Mouse (Mus musculus) limb, embryonic 14.5 days (tissue): ENCODE measurements around the gene Nin. TPM values are rescaled to one million over a fixed set of nuclear protein-coding genes. Genes with fewer than 3 reads are reported as not detected.

Experiments
- ATAC-seq: fragments of 200-750 bp; cut with Nextera tagmentation; 2 replicates; pipeline ENCODE4 v1.8.0; 2017; ENCODE audit warnings: low read depth, moderate number of reproducible peaks, moderate TSS enrichment; ENCODE audit not compliant: low FRiP score
- DNase-seq: peaks from one replicate; pipeline ENCODE4 v3.0.0-alpha.2; 2015; ENCODE audit warnings: low spot score
- H3K27ac ChIP-seq: fragments of 300-500 bp; sonication (generic); replicated peaks from 2 replicates; pipeline ENCODE4 v1.5.1; 2014; ENCODE audit warnings: low read depth, mild to moderate bottlenecking, low read length, moderate library complexity, mixed read lengths
- H3K27me3 ChIP-seq: fragments of 300-500 bp; sonication (generic); 2 replicates; pipeline ENCODE4 v1.6.1; 2014; ENCODE audit warnings: low read length, mixed read lengths; ENCODE audit not compliant: control insufficient read depth, insufficient read depth
- H3K36me3 ChIP-seq: fragments of 300-500 bp; sonication (generic); 2 replicates; pipeline ENCODE4 v1.6.1; 2014; ENCODE audit warnings: mild to moderate bottlenecking, low read length, moderate library complexity, mixed read lengths; ENCODE audit not compliant: control insufficient read depth, insufficient read depth
- H3K4me1 ChIP-seq: fragments of 300-500 bp; sonication (generic); 2 replicates; pipeline ENCODE4 v1.6.1; 2014; ENCODE audit warnings: antibody characterized with exemption, low read length, mixed read lengths; ENCODE audit not compliant: control insufficient read depth, insufficient read depth
- H3K4me2 ChIP-seq: fragments of 300-500 bp; sonication (generic); replicated peaks from 2 replicates; pipeline ENCODE4 v1.6.1; 2014; ENCODE audit warnings: low read depth, mild to moderate bottlenecking, low read length, moderate library complexity; ENCODE audit not compliant: severe bottlenecking
- H3K4me3 ChIP-seq: fragments of 300-500 bp; sonication (generic); replicated peaks from 2 replicates; pipeline ENCODE4 v1.5.1; 2014; ENCODE audit warnings: low read length
- H3K9ac ChIP-seq: fragments of 300-500 bp; sonication (generic); 2 replicates; pipeline ENCODE4 v1.6.1; 2014; ENCODE audit warnings: mild to moderate bottlenecking, low read depth, low read length, moderate library complexity; ENCODE audit not compliant: severe bottlenecking
- H3K9me3 ChIP-seq: fragments of 300-500 bp; sonication (generic); 2 replicates; pipeline ENCODE4 v1.6.1; 2016; ENCODE audit warnings: low read length; ENCODE audit not compliant: control insufficient read depth
- POLR2A ChIP-seq: fragments of 200-500 bp; IDR thresholded peaks from 2 replicates; pipeline ENCODE4 v1.8.0; 2012; ENCODE audit warnings: inconsistent platforms, mild to moderate bottlenecking, moderate library complexity, borderline replicate concordance; ENCODE audit not compliant: insufficient read depth, insufficient read length; ENCODE audit errors: extremely low read depth
- WGBS: fragments of 180-500 bp; shearing (Covaris S2); extraction: QIAGEN DNeasy Blood & Tissue Kit; methylation state at CpG from one replicate; pipeline ENCODE4 v1.1.7; 2014; 5-methylcytosine and 5-hydroxymethylcytosine counted together
- polyA plus RNA-seq, 2 experiments: library from polyadenylated mRNA; depleted of rRNA in 1 of 2; stranded (reverse) in 1 of 2; unstranded in 1 of 2; fragments of >200 nt; fragmentation: Nextera tagmentation in 1 of 2; extraction: Ambion mirVana in 1 of 2; gene quantifications; 2 replicates each; pipeline versions ENCODE4 v1.2.1 to v1.2.3; 2012 to 2014

Nin gene
- polyA plus RNA-seq, 2 experiments, result 13.7 to 16.9 TPM

DNA sequence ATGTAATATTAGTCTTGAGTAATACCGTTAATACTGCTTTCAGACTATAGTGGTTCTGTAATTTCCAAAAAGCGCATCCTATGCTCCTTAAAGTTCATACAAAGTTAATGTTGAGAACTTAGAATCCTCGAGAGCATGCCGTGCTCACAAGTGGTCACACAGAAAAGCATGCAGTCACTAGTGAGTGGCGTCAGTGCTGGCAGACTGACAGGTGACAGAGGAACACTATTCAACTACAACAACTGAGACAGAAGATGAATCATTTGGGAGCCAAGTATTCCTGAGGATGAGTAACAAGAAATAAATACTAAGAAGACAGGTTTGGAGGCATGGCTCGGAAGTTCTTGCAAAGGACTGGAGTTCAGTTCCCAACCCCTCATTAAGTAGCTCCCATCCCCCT lies 146.4 kb downstream of the Nin start:
- Histone ChIP-seq H3K27ac (no peak overlapping the region), H3K9ac (no peak overlapping the region), H3K9me3 (no peaks in the 10 kb centered on the region), H3K4me3 (no peak overlapping the region), H3K4me2 (no peak overlapping the region), H3K36me3 (peaks cover 81% of the 10 kb centered on the region), H3K27me3 (no peaks in the 10 kb centered on the region), H3K4me1 (no peaks in the 10 kb centered on the region)
- DNase-seq (no peak), ATAC-seq (no peak)
- TF ChIP-seq POLR2A, result no peak
- WGBS, result 88% methylated on average over 6 of the region's 6 CpGs

- DNase-seq, result no peak
- H3K9me3 ChIP-seq, result no peaks in the 10 kb centered on the region
- no peak for TF ChIP-seq POLR2A
- no peak overlapping the region for H3K4me2 ChIP-seq
- no peak for ATAC-seq
- H3K4me1 ChIP-seq, result no peaks in the 10 kb centered on the region
- H3K27ac ChIP-seq, result no peak overlapping the region
- H3K36me3 ChIP-seq, result peaks cover 81% of the 10 kb centered on the region
- H3K27me3 ChIP-seq, result no peaks in the 10 kb centered on the region
- no peak overlapping the region for H3K9ac ChIP-seq
- WGBS, result 79% methylated on average over 5 of the region's 5 CpGs
- no peak overlapping the region for H3K4me3 ChIP-seq
These were observed 147.4 kb downstream of the Nin start for GRCm38 (mm10) chr12:69966071-69966470.

GRCm38 (mm10) chr12:69965644-69966043 lies 147.9 kb downstream of the Nin start:
- H3K27me3 ChIP-seq, result no peaks in the 10 kb centered on the region
- H3K4me1 ChIP-seq, result no peaks in the 10 kb centered on the region
- no peaks in the 10 kb centered on the region for H3K9me3 ChIP-seq
- DNase-seq (no peak), ATAC-seq (no peak)
- H3K9ac ChIP-seq, result no peak overlapping the region
- no peak for TF ChIP-seq POLR2A
- H3K4me2 ChIP-seq, result no peak overlapping the region
- H3K36me3 ChIP-seq, result peaks cover 79% of the 10 kb centered on the region
- H3K4me3 ChIP-seq, result no peak overlapping the region
- WGBS, result 77% methylated on average over 3 of the region's 3 CpGs
- no peak overlapping the region for H3K27ac ChIP-seq

- no peaks in the 10 kb centered on the region for H3K4me1 ChIP-seq
- WGBS, result 82% methylated on average over 6 of the region's 6 CpGs
- H3K27ac ChIP-seq, result no peak overlapping the region
- TF ChIP-seq POLR2A, result no peak
- no peak overlapping the region for H3K4me3 ChIP-seq
- H3K9me3 ChIP-seq, result no peaks in the 10 kb centered on the region
- H3K27me3 ChIP-seq, result no peaks in the 10 kb centered on the region
- no peak overlapping the region for H3K4me2 ChIP-seq
- H3K36me3 ChIP-seq, result peaks cover 69% of the 10 kb centered on the region
- DNase-seq (no peak), ATAC-seq (no peak)
- H3K9ac ChIP-seq, result no peak overlapping the region
These were observed 150.4 kb downstream of the Nin start for GRCm38 (mm10) chr12:69963141-69963540.

DNA sequence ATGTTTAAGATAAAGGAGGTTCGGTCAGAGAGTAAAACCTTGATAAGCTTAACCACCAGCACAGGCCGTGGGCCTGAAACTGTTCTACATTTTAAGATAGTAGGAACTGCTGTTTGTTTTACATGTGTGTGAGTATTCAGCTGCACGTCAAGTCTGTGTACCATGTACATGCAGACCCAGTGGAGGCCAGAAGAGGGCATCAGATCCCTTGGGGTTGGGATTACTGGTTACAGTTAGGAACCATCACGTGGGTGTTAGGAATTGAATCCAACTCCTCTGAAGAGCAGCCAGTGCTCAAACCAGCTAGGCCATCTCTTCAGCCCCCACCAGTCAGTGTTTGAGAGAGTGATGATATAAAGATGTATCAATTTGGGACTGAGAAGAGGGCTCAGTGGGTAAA lies 151.0 kb downstream of the Nin start:
- Histone ChIP-seq H3K9me3 (no peaks in the 10 kb centered on the region), H3K4me1 (no peaks in the 10 kb centered on the region), H3K27me3 (no peaks in the 10 kb centered on the region), H3K27ac (no peak overlapping the region), H3K4me2 (no peak overlapping the region), H3K9ac (no peak overlapping the region), H3K4me3 (no peak overlapping the region), H3K36me3 (peaks cover 62% of the 10 kb centered on the region)
- ATAC-seq (no peak), DNase-seq (peak; percentile 11)
- 67% methylated on average over 4 of the region's 4 CpGs for WGBS
- TF ChIP-seq POLR2A, result no peak

Other genes starting within 250 kb of the Nin start
- 4.5 and 5.8 TPM in 2 replicates for gene Atl1, start 221.1 kb downstream of the Nin start, polyA plus RNA-seq (2012; rRNA removed)
- 6.4 and 7.2 TPM in 2 replicates for gene Atl1, start 221.1 kb downstream of the Nin start, polyA plus RNA-seq (2014; fragmentation: Nextera tagmentation; extraction: Ambion mirVana)
- gene Map4k5, start 220.5 kb downstream of the Nin start, polyA plus RNA-seq (2012; rRNA removed), result 32.4 and 34.3 TPM in 2 replicates
- 50.4 and 53.6 TPM in 2 replicates for gene Map4k5, start 220.5 kb downstream of the Nin start, polyA plus RNA-seq (2014; fragmentation: Nextera tagmentation; extraction: Ambion mirVana)
- gene Sav1, start 126.7 kb downstream of the Nin start, polyA plus RNA-seq (2012; rRNA removed), result 54.5 and 57.2 TPM in 2 replicates
- 11.0 and 12.9 TPM in 2 replicates for gene Sav1, start 126.7 kb downstream of the Nin start, polyA plus RNA-seq (2014; fragmentation: Nextera tagmentation; extraction: Ambion mirVana)
- gene Abhd12b, start 40.4 kb upstream of the Nin start, polyA plus RNA-seq (2012; rRNA removed), result 0.04 TPM in 1 of 2 replicates, not detected in the other
- gene Abhd12b, start 40.4 kb upstream of the Nin start, polyA plus RNA-seq (2014; fragmentation: Nextera tagmentation; extraction: Ambion mirVana), result not detected in 2 replicates
- gene Pygl, start 117.8 kb upstream of the Nin start, polyA plus RNA-seq (2012; rRNA removed), result 16.5 and 18.3 TPM in 2 replicates
- gene Pygl, start 117.8 kb upstream of the Nin start, polyA plus RNA-seq (2014; fragmentation: Nextera tagmentation; extraction: Ambion mirVana), result 21.9 and 23.3 TPM in 2 replicates
- gene Trim9, start 233.9 kb upstream of the Nin start, polyA plus RNA-seq (2012; rRNA removed), result 1.0 TPM in 2 replicates
- gene Trim9, start 233.9 kb upstream of the Nin start, polyA plus RNA-seq (2014; fragmentation: Nextera tagmentation; extraction: Ambion mirVana), result 0.66 and 0.95 TPM in 2 replicates